Mouse (Mus musculus) mature B cell (primary cell): ENCODE measurements around the gene Gm17019.
"Not testable (repeated sequence)": the region's sequence is repeated elsewhere in the genome, so short reads cannot be mapped to it uniquely, and the experiment has no call there.

Experiments
- in situ Hi-C: fragments of 300-500 bp; cut with MboI; formaldehyde crosslinking; loops from 2 replicates; pipeline ENCODE4 v1.14.3; 2019

Gm17019 gene

GRCm38 (mm10) chr5:15032898-15033297 lies at the start of gene Gm17019:
Gm17019 (minus strand) TSS chr5:15032998.
- in situ Hi-C loops = not testable (repeated sequence)

- in situ Hi-C loops = not testable (repeated sequence)
These were observed 29.6 kb upstream of the Gm17019 start for GRCm38 (mm10) chr5:15062385-15062715.

DNA sequence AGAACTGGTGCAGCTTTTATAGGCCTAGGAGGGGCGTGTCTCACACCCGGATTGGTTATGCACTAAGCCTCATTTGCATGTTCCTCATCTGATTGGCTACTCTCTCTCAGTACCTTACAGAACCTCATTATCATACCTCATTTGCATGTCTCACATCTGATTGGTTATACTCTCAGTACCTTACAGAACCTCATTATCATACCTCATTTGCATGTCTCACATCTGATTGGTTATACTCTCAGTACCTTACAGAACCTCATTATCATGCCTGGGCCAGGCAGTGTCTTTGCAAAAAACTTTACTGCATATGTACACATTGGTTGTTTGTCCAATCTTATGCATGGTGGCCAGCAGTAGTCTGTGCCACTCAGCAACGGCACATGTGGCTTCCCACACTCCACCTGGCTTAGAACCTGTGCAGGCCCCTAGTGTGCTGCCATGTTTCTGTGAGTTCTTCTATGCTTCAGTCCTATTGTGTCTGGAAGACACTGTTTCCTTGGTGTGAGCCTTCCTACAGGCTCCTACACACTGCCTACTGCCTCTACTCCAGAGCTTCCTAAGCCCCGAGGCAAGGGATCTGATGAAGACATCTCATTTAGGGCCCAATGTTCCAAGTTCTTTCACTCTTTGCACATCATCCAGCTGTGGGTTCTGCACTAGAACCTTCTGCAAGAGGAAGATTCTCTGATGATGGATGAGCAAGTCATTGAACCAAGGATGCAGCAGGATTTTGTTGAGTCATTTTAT lies 29.0 kb upstream of the Gm17019 start:
- in situ Hi-C loops = not testable (repeated sequence)

GRCm38 (mm10) chr5:15054151-15055025 lies 21.6 kb upstream of the Gm17019 start:
- in situ Hi-C loops = not testable (repeated sequence)

GRCm38 (mm10) chr5:15053606-15053962 lies 20.8 kb upstream of the Gm17019 start:
- in situ Hi-C loops = not testable (repeated sequence)

GRCm38 (mm10) chr5:15052945-15053605 lies 20.3 kb upstream of the Gm17019 start:
- in situ Hi-C loops = not testable (repeated sequence)

DNA sequence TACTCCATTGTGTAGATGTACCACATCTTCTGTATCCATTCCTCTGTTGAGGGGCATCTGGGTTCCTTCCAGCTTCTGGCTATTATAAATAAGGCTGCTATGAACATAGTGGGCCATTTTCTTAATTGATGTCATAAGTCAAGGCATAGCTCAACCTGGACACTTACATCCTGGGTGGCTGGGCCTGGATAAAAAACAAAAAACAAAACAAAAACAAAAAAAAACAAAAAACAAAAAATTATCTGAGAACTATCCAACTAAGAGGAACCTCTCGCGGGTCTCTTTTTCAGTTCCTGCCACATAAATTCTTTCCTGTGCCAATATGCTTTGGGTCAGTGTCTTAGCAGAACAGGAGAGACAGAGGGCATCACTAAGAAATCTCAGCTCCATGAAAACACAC lies 18.0 kb upstream of the Gm17019 start:
- in situ Hi-C loops = not testable (repeated sequence)

- in situ Hi-C loops = not testable (repeated sequence)
These were observed 12.3 kb upstream of the Gm17019 start for GRCm38 (mm10) chr5:15044830-15045767.

DNA sequence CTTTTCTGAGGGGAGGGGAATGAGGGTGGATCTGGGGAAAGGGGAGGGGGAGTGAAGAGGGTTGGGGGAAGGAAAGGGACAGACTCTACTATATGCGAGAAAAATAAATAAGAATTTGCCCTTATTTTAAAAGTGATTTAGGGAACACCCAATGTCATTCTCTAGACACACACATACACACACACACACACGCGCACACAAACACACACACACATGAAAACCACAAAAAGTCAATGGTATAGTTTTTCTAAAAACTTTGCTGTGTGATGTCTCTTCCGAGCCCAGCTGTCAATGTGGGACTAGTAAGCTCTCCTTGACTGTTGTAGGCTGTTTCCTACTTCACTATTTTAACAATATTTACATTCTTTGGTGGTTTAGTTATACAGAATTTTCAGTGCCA lies 8.0 kb upstream of the Gm17019 start:
- in situ Hi-C loops = not testable (repeated sequence)

- in situ Hi-C loops = not testable (repeated sequence)
These were observed 7.2 kb upstream of the Gm17019 start for GRCm38 (mm10) chr5:15039984-15040383.

- in situ Hi-C loops = not testable (repeated sequence)
These were observed 8.5 kb downstream of the Gm17019 start for GRCm38 (mm10) chr5:15024316-15024715.

- in situ Hi-C loops = not testable (repeated sequence)
These were observed 12.7 kb downstream of the Gm17019 start for GRCm38 (mm10) chr5:15020067-15020466.

GRCm38 (mm10) chr5:15010639-15011582 lies 21.9 kb downstream of the Gm17019 start:
- in situ Hi-C loops = not testable (repeated sequence)

DNA sequence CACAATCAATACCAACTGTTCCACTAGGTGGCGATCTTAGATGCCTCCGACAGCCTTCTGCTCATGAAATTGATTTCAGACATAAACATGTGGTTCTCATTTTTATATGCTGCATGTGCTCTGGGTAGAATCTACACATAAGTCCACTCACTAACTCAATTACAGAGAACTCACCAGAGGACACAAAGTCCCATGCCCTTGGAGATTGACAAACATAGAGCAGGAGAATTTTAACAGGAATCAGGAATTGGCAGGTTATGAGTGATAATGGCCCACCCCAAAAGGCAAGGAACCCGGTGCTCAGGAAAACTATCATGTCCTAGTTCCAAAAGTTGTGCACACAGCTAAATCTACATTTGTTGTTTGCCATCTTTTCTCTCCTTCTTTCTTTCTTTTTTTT lies 25.9 kb downstream of the Gm17019 start:
- in situ Hi-C loops = not testable (repeated sequence)

- in situ Hi-C loops = not testable (repeated sequence)
These were observed 26.5 kb downstream of the Gm17019 start for GRCm38 (mm10) chr5:15006288-15006687.

GRCm38 (mm10) chr5:15005584-15005983 lies 27.2 kb downstream of the Gm17019 start:
- in situ Hi-C loops = not testable (repeated sequence)

DNA sequence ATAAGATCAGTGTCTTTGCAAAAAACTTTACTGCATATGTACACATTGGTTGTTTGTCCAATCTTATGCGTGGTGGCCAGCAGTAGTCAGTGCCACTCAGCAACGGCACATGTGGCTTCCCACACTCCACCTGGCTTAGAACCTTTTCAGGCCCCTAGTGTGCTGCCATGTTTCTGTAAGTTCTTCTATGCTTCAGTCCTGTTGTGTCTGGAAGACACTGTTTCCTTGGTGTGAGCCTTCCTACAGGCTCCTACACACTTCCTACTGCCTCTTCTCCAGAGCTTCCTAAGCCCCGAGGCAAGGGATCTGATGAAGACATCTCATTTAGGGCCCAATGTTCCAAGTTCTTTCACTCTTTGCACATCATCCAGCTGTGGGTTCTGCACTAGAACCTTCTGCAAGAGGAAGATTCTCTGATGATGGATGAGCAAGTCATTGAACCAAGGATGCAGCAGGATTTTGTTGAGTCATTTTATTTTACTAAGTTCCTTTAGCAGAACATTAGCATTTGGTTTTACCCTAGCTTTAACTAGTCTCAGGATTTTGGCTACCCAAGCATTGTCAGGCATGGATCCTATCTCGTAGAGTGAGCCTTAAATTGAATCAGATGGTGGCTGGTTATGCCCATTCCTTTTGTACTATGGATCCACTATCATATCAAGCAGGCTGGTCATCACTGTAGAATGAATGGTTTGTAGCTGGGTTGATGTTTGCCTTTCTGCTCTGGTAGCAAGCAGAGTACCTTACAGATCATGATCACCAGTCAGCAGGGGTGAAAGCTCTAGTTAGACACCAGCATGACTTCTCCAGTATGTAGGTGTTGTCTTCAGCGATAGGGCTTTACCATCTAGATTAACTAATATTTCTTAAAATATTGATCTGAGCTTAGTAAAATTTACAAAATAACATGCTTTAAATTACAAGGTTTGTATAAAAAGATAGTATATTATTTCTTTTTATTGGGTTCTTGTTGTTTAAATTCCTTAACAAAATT lies 27.9 kb downstream of the Gm17019 start:
- in situ Hi-C loops = not testable (repeated sequence)

GRCm38 (mm10) chr5:14998077-14998476 lies 34.7 kb downstream of the Gm17019 start:
- in situ Hi-C loops = not testable (repeated sequence)

- in situ Hi-C loops = not testable (repeated sequence)
These were observed 35.2 kb downstream of the Gm17019 start for GRCm38 (mm10) chr5:14997556-14997955.
